Mouse (Mus musculus): ENCODE results near the gene Tmem161a. TPM values are rescaled to one million over a fixed set of nuclear protein-coding genes. Genes with fewer than 3 reads are reported as not detected.

Gene Tmem161a
- total and polyA plus RNA-seq, 3 experiments: 48.5 to 73.6 (median 65.0) TPM

DNA sequence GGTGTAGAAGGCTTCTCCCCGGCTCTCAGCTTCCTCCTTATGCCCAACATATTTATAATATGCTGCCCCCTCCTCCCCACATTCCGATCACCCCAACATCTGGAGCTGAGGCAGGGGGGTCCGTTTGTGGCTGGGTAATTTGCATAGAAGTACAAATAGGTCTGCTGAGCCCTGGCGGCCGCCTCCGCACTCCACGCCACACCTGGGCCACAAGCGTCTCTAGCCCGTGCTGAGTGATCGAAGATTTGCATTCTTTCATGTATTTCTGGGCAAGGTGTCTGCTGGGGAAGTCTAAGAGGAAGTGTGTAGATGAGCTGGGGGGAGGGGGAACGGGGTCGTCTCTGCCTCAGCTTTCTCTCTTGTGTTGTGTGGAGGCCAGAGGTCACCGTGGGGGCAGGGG is 12.1 kb upstream of the Tmem161a start (continued):
- TF ChIP-seq UBTF (IDR thresholded peaks at IDR 0.05; ENCODE audit: low read depth, low read length) (no peak), RAD21 (IDR thresholded peaks at IDR 0.05; ENCODE audit: low read depth, low read length) (no peak; the same call in 1 of the 2 replicates), ZMIZ1 (IDR thresholded peaks at IDR 0.05; ENCODE audit: low read depth, low read length) (no peak), E2F4 (IDR thresholded peaks at IDR 0.05; ENCODE audit: insufficient replicate concordance, low read depth, low read length) (no peak), MEF2A (IDR thresholded peaks at IDR 0.05; ENCODE audit: borderline replicate concordance, low read depth, low read length) (peak; percentile 95), SMC3 (IDR thresholded peaks at IDR 0.05; ENCODE audit: low read depth, low read length) (peak; percentile 15; the same call in 1 of the 2 replicates), HCFC1 (IDR thresholded peaks at IDR 0.05; ENCODE audit: low read depth, low read length) (peak; percentile 46), IRF4 (IDR thresholded peaks at IDR 0.05; ENCODE audit: low read depth, low read length) (peak; percentile 88), ELF1 (IDR thresholded peaks at IDR 0.05; ENCODE audit: low read depth, low read length) (peak; percentile 64; the same call in 1 of the 2 replicates), POLR2AphosphoS2 (IDR thresholded peaks at IDR 0.05; ENCODE audit: low read depth, low read length) (peak; percentile 92), USF2 (conservative IDR thresholded peaks at IDR 0.05; ENCODE audit: low read depth, low read length) (no peak), GABPA (IDR thresholded peaks at IDR 0.05; ENCODE audit: insufficient replicate concordance, low read depth, low read length) (no peak), ZC3H11A (IDR thresholded peaks at IDR 0.05; ENCODE audit: low read depth, low read length) (no peak), CHD2 (IDR thresholded peaks at IDR 0.05; ENCODE audit: low read length) (peak; percentile 95)

DNA sequence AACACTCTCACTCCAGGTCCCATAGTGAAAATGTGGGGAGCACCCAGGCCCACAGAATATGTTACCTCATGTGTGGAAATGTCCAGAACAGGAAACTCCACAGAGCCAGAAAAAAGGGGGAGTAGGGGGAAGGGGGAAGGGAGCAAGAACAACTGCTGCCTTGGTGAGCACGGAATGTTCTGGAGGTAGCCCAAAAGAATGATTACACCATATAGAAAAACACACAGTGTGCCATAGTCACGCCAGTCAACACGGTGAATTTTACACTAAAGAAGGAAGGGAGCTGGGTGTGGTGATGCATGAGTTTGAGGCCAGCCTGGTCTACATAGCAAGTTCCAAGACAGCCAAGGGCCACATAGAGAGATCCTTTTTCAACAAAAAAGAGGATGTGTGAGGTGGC is 8.8 kb upstream of the Tmem161a start:
- in situ Hi-C loops (cut with MboI; ENCODE audit: low pct_ligation_motif_present, low pct_unique_long_range_greater_than_20kb, low sequenced_read_pairs): no loop called here
- no peak overlapping the region for H3K4me2 ChIP-seq (ENCODE audit: insufficient read depth, low read depth, poor library complexity, severe bottlenecking)

More for the DNA sequence above, 8.8 kb upstream of the Tmem161a start:
- dilution Hi-C loops (cut with MboI; ENCODE audit: extremely low pct_ligation_motif_present, extremely low pct_unique_long_range_greater_than_20kb, low sequenced_read_pairs): no loop called here
- no peak for DNase-seq (ENCODE audit: extremely low read depth)
- Histone ChIP-seq H3K4me3 (replicated peaks in 1 of 3; ENCODE audit: low read depth in 2 of 3, low read length in 2 of 3, poor library complexity in 1 of 3) (no peak overlapping the region), H3K4me1 (ENCODE audit: control insufficient read depth in 1 of 2, insufficient read depth in 2 of 2) (peaks cover 49 to 95% of the 10 kb centered on the region in 2 experiments), H3K9ac (ENCODE audit: insufficient read depth, low read depth) (no peak overlapping the region), H3K27me3 (replicated peaks) (no peaks in the 10 kb centered on the region), H3K36me3 (replicated peaks in 1 of 2; ENCODE audit: control insufficient read depth in 1 of 2, insufficient read depth in 1 of 2, low read length in 1 of 2) (peaks cover 64 to 77% of the 10 kb centered on the region in 2 experiments), H3K27ac (ENCODE audit: insufficient read depth, low read depth) (peak overlapping the region; percentile 19; the same call in 1 of the 2 replicates), H3K79me2 (replicated peaks; ENCODE audit: control insufficient read depth, extremely low read depth, insufficient read depth, poor library complexity, severe bottlenecking) (peaks cover 42% of the 10 kb centered on the region), H3K9me3 (replicated peaks; ENCODE audit: low read length) (no peaks in the 10 kb centered on the region)
- TF ChIP-seq PAX5 (IDR thresholded peaks at IDR 0.05; ENCODE audit: low read length) (no peak), ZNF384 (IDR thresholded peaks at IDR 0.05; ENCODE audit: low read depth, low read length) (no peak), MAX (IDR thresholded peaks at IDR 0.05; ENCODE audit: low read length) (no peak), POLR2AphosphoS2 (IDR thresholded peaks at IDR 0.05; ENCODE audit: low read depth, low read length) (no peak), HCFC1 (IDR thresholded peaks at IDR 0.05; ENCODE audit: low read depth, low read length) (no peak), SMC3 (IDR thresholded peaks at IDR 0.05; ENCODE audit: low read depth, low read length) (no peak), ELF1 (IDR thresholded peaks at IDR 0.05; ENCODE audit: low read depth, low read length) (no peak), NELFE (IDR thresholded peaks at IDR 0.05; ENCODE audit: low read depth, low read length) (no peak), MAFK (IDR thresholded peaks at IDR 0.05; ENCODE audit: insufficient replicate concordance, low read length) (no peak), GABPA (IDR thresholded peaks at IDR 0.05; ENCODE audit: insufficient replicate concordance, low read depth, low read length) (no peak), CHD1 (IDR thresholded peaks at IDR 0.05; ENCODE audit: low read depth, low read length) (no peak), MEF2A (IDR thresholded peaks at IDR 0.05; ENCODE audit: borderline replicate concordance, low read depth, low read length) (no peak)
